Mouse (Mus musculus): ENCODE results near the gene Disc1.

Gene Disc1

GRCm38 (mm10) chr8:125126482-125126881 is 72.5 kb downstream of the Disc1 start:
- no peak for DNase-seq (ENCODE audit: low spot score in 2 of 2)

DNA sequence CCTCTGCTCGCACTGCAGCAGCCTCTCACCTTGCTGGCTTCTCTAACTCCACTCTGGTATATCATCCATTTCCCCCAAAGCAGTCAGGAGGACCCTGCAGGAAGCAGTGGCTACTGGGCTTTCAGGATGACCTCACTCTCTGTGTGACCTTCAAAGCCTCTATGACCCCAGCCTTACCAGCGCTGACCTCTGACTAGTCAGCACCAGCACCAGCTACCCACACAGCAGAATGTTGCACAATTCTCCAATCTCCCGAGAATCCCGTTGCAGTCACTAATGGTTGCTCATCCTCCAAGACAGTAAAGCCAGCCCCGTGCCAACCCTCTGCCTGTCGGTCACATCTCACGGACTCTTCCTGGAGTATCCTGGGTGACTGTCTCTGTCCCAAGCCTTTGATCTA is 73.6 kb downstream of the Disc1 start:
- no peak for DNase-seq (ENCODE audit: low spot score in 2 of 2)

- no peak for DNase-seq (ENCODE audit: low spot score in 2 of 2)
Observed at GRCm38 (mm10) chr8:125128305-125128704, 74.3 kb downstream of the Disc1 start.

DNA sequence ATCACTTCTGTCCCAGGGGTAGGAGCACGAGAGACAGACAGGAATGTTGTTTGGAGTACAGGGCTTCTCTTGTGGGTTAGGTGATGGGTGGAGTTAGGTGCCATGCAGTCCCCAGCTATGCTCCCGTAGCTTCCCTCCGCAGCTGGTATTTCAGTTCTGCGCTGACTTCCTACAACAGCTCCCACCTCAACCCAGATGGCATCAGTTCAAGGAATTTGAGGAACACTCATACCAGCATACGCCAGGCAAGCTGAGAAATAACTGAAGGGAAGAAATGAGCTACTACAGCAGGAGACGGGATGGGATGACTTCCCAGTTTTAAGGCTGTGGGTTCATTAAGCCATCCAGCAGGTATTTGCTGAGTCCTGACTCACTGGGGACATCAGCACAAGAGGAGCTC is 76.8 kb downstream of the Disc1 start:
- no peak for DNase-seq (ENCODE audit: low spot score in 2 of 2)

GRCm38 (mm10) chr8:125131265-125131664 is 77.3 kb downstream of the Disc1 start:
- DNase-seq (ENCODE audit: low spot score in 2 of 2) = no peak

DNA sequence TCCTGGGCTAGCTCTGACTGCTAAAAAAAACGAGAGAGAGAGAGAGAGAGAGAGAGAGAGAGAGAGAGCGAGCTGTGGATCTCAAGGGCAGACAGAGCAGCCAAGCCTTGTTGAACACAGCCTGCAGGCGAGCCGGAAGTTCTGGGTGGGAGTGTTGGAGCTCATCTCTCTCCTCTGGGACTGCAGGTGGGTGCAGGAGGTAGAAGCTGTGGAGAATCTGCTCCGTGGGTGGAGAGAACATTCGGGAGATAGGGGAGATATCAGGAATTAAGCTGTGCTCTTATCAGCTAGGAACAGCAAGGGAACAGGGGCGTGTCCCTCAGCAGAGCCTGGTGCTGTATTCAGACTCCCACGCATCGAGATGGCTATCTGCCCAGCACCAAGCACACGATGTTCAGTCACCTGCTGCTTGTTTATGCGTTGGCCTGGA is 79.7 kb downstream of the Disc1 start:
- no peak for DNase-seq (ENCODE audit: low spot score in 2 of 2)

GRCm38 (mm10) chr8:125134876-125135275 is 80.9 kb downstream of the Disc1 start:
- no peak for DNase-seq (ENCODE audit: low spot score in 2 of 2)

- DNase-seq (ENCODE audit: low spot score in 2 of 2) = no peak
Observed at GRCm38 (mm10) chr8:125139689-125140150, 85.7 kb downstream of the Disc1 start.

GRCm38 (mm10) chr8:125140965-125141364 is 87.0 kb downstream of the Disc1 start:
- DNase-seq (ENCODE audit: low spot score in 2 of 2) = no peak

DNA sequence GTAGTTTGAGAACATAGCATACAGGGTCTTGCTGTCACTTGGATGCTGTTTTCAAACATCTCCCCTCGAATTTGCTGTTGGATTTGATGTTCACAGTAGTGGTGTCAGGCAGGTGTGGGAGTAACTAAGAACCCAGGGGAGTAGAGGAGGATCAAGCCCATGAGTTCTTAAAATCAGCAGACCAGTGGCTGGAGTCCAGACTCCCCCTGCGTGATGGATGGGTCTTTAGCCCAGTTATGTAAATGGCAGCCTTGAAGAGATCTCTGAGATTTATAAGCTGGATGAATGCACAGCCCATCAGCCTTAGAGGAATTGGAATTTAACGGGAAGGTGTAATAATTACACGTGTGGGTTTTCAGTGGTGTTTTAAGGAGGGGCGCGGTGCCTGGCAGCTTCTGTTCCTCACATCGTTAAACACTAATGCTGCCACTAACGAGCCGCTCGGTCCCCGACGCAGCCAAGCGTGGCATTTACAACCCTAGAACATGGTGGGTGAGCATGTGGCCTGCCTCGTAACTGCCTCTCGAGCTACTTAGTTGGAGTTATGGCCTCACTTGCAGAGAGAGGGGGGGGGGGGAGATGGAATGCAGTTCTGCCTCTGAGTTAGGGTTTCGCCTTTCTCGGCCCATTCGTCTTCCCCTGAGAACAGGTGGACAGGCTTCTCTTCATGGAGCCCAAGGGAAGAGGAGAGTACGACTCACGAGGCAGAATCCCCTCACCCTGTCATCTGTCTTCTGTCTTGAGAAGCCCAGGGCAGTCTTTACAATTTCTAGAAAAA is 103.1 kb downstream of the Disc1 start:
- no peak for DNase-seq (ENCODE audit: low spot score in 2 of 2)

- DNase-seq (ENCODE audit: low spot score in 2 of 2) = no peak
Observed at GRCm38 (mm10) chr8:125157641-125158005, 103.6 kb downstream of the Disc1 start.

DNA sequence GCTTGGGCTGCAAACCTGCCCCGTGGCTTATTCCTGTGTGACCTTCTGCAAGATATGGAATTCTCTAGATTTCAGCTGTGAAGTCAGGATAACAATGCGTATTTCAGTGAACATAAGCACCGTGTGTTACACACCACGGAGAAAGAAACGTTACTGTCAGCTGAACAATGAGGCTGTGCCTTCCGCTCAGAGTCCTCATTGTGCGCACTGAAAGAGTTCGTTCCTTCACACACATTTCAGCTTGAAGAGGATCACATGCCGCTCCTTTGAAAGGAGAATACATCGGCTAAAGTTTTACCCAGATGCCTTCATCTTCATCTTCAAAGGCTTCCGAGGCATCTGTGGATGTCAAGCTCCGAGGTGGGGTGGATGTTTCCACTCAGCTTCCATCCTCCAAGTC is 105.4 kb downstream of the Disc1 start:
- no peak for DNase-seq (ENCODE audit: low spot score in 2 of 2)

GRCm38 (mm10) chr8:125163491-125163890 is 109.5 kb downstream of the Disc1 start:
- no peak for DNase-seq (ENCODE audit: low spot score in 2 of 2)

DNA sequence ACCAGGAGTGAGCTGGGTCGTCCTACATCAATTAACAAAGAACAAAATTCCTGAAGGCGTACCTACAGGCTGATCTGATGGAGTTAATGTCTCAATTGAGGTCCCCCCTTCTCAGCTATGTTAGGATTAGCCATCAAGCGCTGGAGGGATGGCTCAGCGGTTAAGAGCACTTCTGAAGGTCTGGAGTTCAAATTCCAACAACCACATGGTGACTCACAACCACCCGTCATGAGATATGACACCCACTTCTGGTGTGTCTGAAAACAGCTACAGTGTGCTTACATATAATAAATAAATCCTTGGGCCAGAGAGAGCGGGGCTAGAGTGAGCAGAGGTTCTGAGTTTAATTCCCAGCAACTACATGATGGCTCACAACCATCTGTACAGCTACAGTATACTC is 109.9 kb downstream of the Disc1 start:
- no peak for DNase-seq (ENCODE audit: low spot score in 2 of 2)

GRCm38 (mm10) chr8:125165505-125166446 is 111.8 kb downstream of the Disc1 start:
- peak; percentile 7 to 29 for DNase-seq (ENCODE audit: low spot score in 2 of 2)

- no peak for DNase-seq (ENCODE audit: low spot score in 2 of 2)
Observed at GRCm38 (mm10) chr8:125166545-125166944, 112.5 kb downstream of the Disc1 start.

GRCm38 (mm10) chr8:125166988-125167387 is 113.0 kb downstream of the Disc1 start:
- DNase-seq (ENCODE audit: low spot score in 2 of 2) = no peak

DNA sequence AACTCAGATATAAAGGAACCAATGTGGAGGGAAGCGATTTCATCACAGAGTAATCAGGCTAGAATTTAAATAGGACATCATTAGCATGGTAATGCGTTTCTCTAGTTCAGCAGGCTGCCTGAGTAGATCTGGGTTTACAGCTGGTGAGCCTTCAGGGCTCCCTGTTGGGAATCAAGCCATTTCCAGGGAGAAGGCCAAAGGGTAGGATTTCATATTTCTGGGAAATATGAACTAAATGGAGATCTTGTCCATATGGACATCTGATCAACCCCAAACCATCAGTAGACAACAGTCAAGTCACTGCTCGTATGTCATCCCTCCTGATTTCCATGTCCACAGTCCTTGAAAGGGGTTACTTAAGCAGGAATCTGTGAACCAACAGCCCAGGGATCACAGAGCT is 115.6 kb downstream of the Disc1 start:
- DNase-seq (ENCODE audit: low spot score in 2 of 2) = no peak

- DNase-seq (ENCODE audit: low spot score in 2 of 2) = no peak
Observed at GRCm38 (mm10) chr8:125171531-125171930, 117.5 kb downstream of the Disc1 start.

GRCm38 (mm10) chr8:125174237-125174636 is 120.2 kb downstream of the Disc1 start:
- no peak for DNase-seq (ENCODE audit: low spot score in 2 of 2)

- no peak for DNase-seq (ENCODE audit: low spot score in 2 of 2)
Observed at GRCm38 (mm10) chr8:125174851-125175250, 120.9 kb downstream of the Disc1 start.

DNA sequence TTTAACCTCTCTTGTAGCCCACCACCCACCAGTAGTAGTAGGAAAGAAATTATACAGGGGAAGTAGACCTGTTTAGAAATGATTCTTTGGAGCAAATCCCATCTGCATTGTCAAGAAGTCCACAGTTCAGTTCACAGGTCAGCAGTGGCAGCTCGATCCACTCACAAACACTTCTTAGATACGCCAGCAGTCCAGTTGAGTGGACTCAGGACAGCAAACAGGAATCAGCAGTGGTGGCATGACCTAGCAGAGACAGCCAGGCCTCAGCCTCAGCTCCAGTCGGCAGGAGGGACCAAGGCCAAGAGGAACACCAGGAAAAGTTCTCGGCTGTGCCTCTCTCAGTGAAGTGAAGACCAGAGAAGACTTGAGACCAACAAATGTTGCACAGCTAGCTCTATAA is 121.7 kb downstream of the Disc1 start:
- no peak for DNase-seq (ENCODE audit: low spot score in 2 of 2)

- no peak for DNase-seq (ENCODE audit: low spot score in 2 of 2)
Observed at GRCm38 (mm10) chr8:125177091-125177490, 123.1 kb downstream of the Disc1 start.
